Mouse (Mus musculus): Measurements from ENCODE around the gene Tnfrsf25. TPM values are rescaled to one million over a fixed set of nuclear protein-coding genes. Genes with fewer than 3 reads are reported as not detected.

Gene Tnfrsf25
- polyA plus RNA-seq (2016; fragmentation: Nextera tagmentation; extraction: Ambion mirVana), result 0.74 and 0.87 TPM in 2 replicates

GRCm38 (mm10) chr4:152115921-152116612 lies at the start of gene Tnfrsf25:
TSS of gene Tnfrsf25 (plus strand) at chr4:152115934.
- Histone ChIP-seq H3K4me1 (peaks cover 52% of the 10 kb centered on the region), H3K27ac (no peak within 1 kb of the TSS), H3K27me3 (replicated peaks) (peaks cover 81% of the 10 kb centered on the region), H3K4me2 (peak within 1 kb of the TSS; percentile 63), H3K4me3 (peak within 1 kb of the TSS; percentile 33), H3K9me3 (replicated peaks) (no peaks in the 10 kb centered on the region), H3K9ac (peak within 1 kb of the TSS; percentile 57), H3K36me3 (peaks cover 38% of the 10 kb centered on the region)
- 0 out of 2 replicates have a peak, but pooled peaks have one; percentile 28 for ATAC-seq
- WGBS (ENCODE audit: insufficient replicate concordance), result 3% methylated on average over 30 of the region's 30 CpGs

DNA sequence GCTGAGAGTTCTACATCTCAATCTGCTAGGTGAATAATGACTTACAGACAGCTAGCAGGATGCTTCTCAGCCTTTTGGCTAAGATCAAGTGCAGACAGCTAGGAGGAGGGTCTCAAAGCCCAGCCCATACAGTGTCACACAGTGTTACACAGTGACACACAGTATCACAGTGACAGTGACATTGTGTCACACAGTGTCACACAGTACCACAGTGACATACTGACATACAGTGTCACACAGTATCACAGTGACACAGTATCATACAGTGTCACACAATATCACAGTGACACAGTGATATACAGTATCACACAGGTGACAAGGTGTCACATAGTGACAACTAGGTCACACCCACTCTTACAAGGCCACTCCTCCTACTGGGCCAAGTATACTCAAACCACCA lies 48.5 kb upstream of the Tnfrsf25 start:
- peaks cover 3% of the 10 kb centered on the region; the same call in 1 of the 2 replicates for H3K36me3 ChIP-seq
- H3K27ac ChIP-seq, result no peak overlapping the region
- H3K27me3 ChIP-seq (replicated peaks), result peaks cover 2% of the 10 kb centered on the region
- H3K4me2 ChIP-seq, result no peak overlapping the region
- no peak overlapping the region for H3K9ac ChIP-seq
- peak; percentile 22; the same call in 1 of the 2 replicates for ATAC-seq
- no peaks in the 10 kb centered on the region for H3K9me3 ChIP-seq (replicated peaks)
- peaks cover 17% of the 10 kb centered on the region for H3K4me1 ChIP-seq
- no peak overlapping the region for H3K4me3 ChIP-seq

DNA sequence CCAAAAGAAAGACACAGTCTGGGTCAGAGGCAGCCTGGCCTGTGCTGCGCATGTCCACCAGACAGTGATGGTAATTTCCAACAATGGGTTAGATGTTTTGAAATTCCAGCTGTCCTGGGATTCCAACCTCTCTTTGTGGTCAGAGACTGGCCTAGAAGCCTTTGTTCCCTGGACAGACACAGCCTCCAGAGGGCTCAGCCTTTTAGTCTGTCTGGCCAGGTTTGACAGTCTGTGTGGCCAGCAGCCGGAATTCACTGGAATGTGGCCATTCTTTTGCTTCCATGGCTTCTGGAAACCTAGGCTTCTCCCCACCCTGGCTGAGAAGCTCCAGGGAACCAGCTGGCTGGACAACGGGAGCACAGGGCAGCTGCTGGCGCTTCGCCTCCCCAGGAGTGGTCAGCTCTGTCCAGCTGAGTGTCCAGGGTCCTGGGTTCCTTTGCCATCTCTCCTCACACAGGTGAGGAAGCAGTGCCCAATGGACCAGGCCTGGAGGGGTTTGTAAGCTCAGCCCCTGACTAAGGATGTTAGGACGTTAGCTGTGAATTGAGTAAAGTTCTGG lies 47.5 kb upstream of the Tnfrsf25 start:
- Histone ChIP-seq H3K4me3 (no peak overlapping the region), H3K4me1 (peaks cover 19% of the 10 kb centered on the region), H3K9me3 (replicated peaks) (no peaks in the 10 kb centered on the region), H3K27ac (no peak overlapping the region), H3K9ac (no peak overlapping the region), H3K27me3 (replicated peaks) (peaks cover 9% of the 10 kb centered on the region), H3K36me3 (no peaks in the 10 kb centered on the region), H3K4me2 (no peak overlapping the region)
- ATAC-seq, result no peak
- 71% methylated on average over 6 of the region's 6 CpGs for WGBS (ENCODE audit: insufficient replicate concordance)

DNA sequence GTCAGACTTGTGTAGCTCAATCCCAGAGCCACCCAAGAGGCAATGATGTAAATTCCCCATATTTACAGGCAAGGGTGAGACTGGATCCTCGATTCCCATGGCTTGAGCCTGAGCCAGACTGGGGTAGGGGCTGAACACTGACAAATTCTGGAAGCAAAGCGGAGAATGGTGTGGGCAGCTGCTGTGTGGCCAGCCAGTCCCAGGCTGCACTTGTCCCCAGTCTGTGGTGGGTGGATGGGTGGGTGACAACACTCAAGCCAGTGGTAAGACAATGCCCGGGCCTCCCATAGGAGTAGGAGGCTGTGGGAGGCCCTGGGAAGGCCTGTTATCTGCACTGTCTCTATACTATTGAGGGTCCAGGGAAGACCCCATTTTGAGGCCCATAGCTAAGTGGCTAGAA lies 46.5 kb upstream of the Tnfrsf25 start:
- H3K36me3 ChIP-seq, result no peaks in the 10 kb centered on the region
- no peak overlapping the region for H3K27ac ChIP-seq
- H3K4me1 ChIP-seq, result peaks cover 27% of the 10 kb centered on the region
- H3K27me3 ChIP-seq (replicated peaks), result peaks cover 9% of the 10 kb centered on the region
- WGBS (ENCODE audit: insufficient replicate concordance), result 76% methylated on average over 3 of the region's 3 CpGs
- no peaks in the 10 kb centered on the region for H3K9me3 ChIP-seq (replicated peaks)
- no peak overlapping the region for H3K9ac ChIP-seq
- no peak overlapping the region for H3K4me2 ChIP-seq
- no peak overlapping the region for H3K4me3 ChIP-seq
- no peak for ATAC-seq

- Histone ChIP-seq H3K9ac (no peak overlapping the region), H3K9me3 (replicated peaks) (no peaks in the 10 kb centered on the region), H3K4me1 (peaks cover 28% of the 10 kb centered on the region), H3K4me3 (no peak overlapping the region), H3K36me3 (no peaks in the 10 kb centered on the region), H3K27ac (no peak overlapping the region), H3K27me3 (replicated peaks) (peaks cover 9% of the 10 kb centered on the region), H3K4me2 (no peak overlapping the region)
- WGBS (ENCODE audit: insufficient replicate concordance), result 47% methylated on average over 11 of the region's 11 CpGs
- no peak for ATAC-seq
Observed at GRCm38 (mm10) chr4:152070494-152071396, 45.0 kb upstream of the Tnfrsf25 start.

DNA sequence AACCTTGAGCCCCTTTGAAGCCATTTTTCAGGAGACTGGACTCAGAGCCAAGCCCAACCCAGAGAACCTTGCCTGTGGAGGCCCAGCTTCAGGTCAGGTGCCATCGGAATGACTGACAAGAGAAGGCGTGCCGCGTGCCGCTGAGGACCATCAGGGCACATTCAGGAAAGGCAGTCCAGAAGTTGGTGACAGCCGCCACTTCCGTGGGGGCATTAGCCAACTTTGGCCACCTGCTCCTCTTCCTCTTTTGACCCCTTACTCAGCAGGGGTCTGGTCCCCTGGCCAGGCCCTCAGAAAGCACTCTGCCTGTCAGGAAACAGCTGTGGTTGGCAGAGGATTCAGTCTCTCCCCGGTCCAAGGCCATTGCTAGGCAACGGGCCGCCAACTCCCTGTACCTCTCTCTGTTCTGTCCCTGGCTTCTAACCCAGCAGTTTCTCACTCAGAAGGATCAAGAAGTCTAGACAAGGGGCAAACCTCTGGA lies 43.6 kb upstream of the Tnfrsf25 start, which contains the start of gene Plekhg5:
Gene Plekhg5 (plus strand): TSS at position 378 of the 481 bp plus-strand sequence.
- no peak within 1 kb of the TSS for H3K4me2 ChIP-seq
- ATAC-seq, result no peak
- 26% methylated on average over 10 of the region's 10 CpGs for WGBS (ENCODE audit: insufficient replicate concordance)

DNA sequence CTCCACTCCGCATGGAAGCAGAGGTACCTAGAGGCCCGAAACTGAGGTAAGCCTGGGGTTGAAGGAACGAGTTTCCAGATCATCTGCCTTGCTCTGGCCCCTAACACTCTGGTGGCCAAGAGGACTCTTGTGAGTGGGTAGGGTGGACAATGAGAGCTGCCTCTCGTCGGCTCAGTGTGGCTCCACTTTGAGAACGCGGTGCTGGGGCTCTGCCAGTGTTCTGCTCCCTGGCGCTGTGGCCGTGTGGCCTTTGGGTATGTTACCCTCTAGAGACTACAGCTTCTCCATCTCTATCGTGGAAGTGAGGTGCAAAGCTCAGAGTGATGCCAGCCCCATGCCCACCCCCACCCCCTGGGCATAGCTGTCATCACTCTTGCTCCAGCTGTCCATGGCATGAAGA lies 43.1 kb upstream of the Tnfrsf25 start:
- WGBS (ENCODE audit: insufficient replicate concordance), result 55% methylated on average over 10 of the region's 10 CpGs
- Histone ChIP-seq H3K4me3 (no peak overlapping the region), H3K27me3 (replicated peaks) (peaks cover 20% of the 10 kb centered on the region), H3K36me3 (no peaks in the 10 kb centered on the region), H3K4me1 (peaks cover 34% of the 10 kb centered on the region), H3K9me3 (replicated peaks) (no peaks in the 10 kb centered on the region), H3K4me2 (no peak overlapping the region), H3K9ac (no peak overlapping the region), H3K27ac (no peak overlapping the region)
- no peak for ATAC-seq

More for the DNA sequence above, 43.6 kb upstream of the Tnfrsf25 start, which contains the start of gene Plekhg5:
- H3K9me3 ChIP-seq (replicated peaks), result no peaks in the 10 kb centered on the region
- H3K27ac ChIP-seq, result no peak within 1 kb of the TSS
- no peaks in the 10 kb centered on the region for H3K36me3 ChIP-seq
- no peak within 1 kb of the TSS for H3K4me3 ChIP-seq
- no peak within 1 kb of the TSS for H3K9ac ChIP-seq
- H3K27me3 ChIP-seq (replicated peaks), result peaks cover 17% of the 10 kb centered on the region
- H3K4me1 ChIP-seq, result peaks cover 34% of the 10 kb centered on the region

- H3K27ac ChIP-seq, result no peak overlapping the region
- peaks cover 40% of the 10 kb centered on the region for H3K4me1 ChIP-seq
- no peak for ATAC-seq
- H3K9me3 ChIP-seq (replicated peaks), result no peaks in the 10 kb centered on the region
- H3K4me3 ChIP-seq, result no peak overlapping the region
- peaks cover 20% of the 10 kb centered on the region for H3K27me3 ChIP-seq (replicated peaks)
- H3K36me3 ChIP-seq, result no peaks in the 10 kb centered on the region
- no peak overlapping the region for H3K9ac ChIP-seq
- 74% methylated on average over 6 of the region's 6 CpGs for WGBS (ENCODE audit: insufficient replicate concordance)
- H3K4me2 ChIP-seq, result no peak overlapping the region
Observed at GRCm38 (mm10) chr4:152073715-152074114, 42.0 kb upstream of the Tnfrsf25 start.

GRCm38 (mm10) chr4:152074548-152074947 lies 41.2 kb upstream of the Tnfrsf25 start:
- WGBS (ENCODE audit: insufficient replicate concordance), result 78% methylated on average over 9 of the region's 9 CpGs
- H3K9ac ChIP-seq, result no peak overlapping the region
- no peak for ATAC-seq
- H3K27me3 ChIP-seq (replicated peaks), result peaks cover 20% of the 10 kb centered on the region
- H3K4me3 ChIP-seq, result no peak overlapping the region
- peaks cover 40% of the 10 kb centered on the region for H3K4me1 ChIP-seq
- H3K27ac ChIP-seq, result no peak overlapping the region
- H3K4me2 ChIP-seq, result no peak overlapping the region
- H3K36me3 ChIP-seq, result no peaks in the 10 kb centered on the region
- no peaks in the 10 kb centered on the region for H3K9me3 ChIP-seq (replicated peaks)

DNA sequence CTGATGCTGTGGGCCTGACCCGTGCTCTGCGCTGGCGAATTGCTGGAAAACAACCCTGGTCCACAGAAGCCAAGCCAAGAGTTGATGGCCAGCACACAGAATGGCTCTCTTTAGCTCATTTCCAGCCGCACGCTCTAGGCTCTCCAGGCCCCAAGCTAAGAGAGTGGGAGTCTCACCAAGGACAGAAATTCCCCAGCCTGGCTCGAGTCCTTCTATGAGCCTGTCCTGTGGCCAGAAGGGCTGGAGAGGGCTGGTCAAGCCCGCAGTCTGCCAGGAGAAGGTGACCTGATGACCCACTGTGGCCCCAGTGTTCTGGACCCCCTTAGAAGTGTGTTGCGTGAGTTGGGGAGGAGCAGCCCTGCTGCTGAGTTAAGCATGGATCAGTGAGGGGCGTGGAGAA lies 38.5 kb upstream of the Tnfrsf25 start:
- H3K27ac ChIP-seq, result no peak overlapping the region
- H3K9ac ChIP-seq, result no peak overlapping the region
- WGBS (ENCODE audit: insufficient replicate concordance), result 76% methylated on average over 9 of the region's 9 CpGs
- ATAC-seq, result no peak
- peaks cover 28% of the 10 kb centered on the region for H3K4me1 ChIP-seq
- H3K4me2 ChIP-seq, result no peak overlapping the region
- H3K4me3 ChIP-seq, result no peak overlapping the region
- H3K36me3 ChIP-seq, result no peaks in the 10 kb centered on the region
- no peaks in the 10 kb centered on the region for H3K9me3 ChIP-seq (replicated peaks)
- H3K27me3 ChIP-seq (replicated peaks), result peaks cover 19% of the 10 kb centered on the region

- no peak; the same call in 1 of the 2 replicates for ATAC-seq
- 63% methylated on average over 10 of the region's 10 CpGs for WGBS (ENCODE audit: insufficient replicate concordance)
- no peak overlapping the region for H3K27ac ChIP-seq
Observed at GRCm38 (mm10) chr4:152078105-152078530, 37.6 kb upstream of the Tnfrsf25 start.

More at GRCm38 (mm10) chr4:152078105-152078530, 37.6 kb upstream of the Tnfrsf25 start:
- 0 out of 2 replicates have a peak, but pooled peaks cover 11% of the 10 kb centered on the region for H3K27me3 ChIP-seq (replicated peaks)
- no peaks in the 10 kb centered on the region for H3K9me3 ChIP-seq (replicated peaks)
- H3K4me3 ChIP-seq, result no peak overlapping the region
- peaks cover 23% of the 10 kb centered on the region for H3K4me1 ChIP-seq
- H3K9ac ChIP-seq, result no peak overlapping the region
- H3K4me2 ChIP-seq, result no peak overlapping the region
- no peaks in the 10 kb centered on the region for H3K36me3 ChIP-seq

Measured in liver, embryonic 12.5 days (tissue).